Mouse (Mus musculus): ENCODE measurements around the gene Hist1h2bj.

Gene Hist1h2bj

DNA sequence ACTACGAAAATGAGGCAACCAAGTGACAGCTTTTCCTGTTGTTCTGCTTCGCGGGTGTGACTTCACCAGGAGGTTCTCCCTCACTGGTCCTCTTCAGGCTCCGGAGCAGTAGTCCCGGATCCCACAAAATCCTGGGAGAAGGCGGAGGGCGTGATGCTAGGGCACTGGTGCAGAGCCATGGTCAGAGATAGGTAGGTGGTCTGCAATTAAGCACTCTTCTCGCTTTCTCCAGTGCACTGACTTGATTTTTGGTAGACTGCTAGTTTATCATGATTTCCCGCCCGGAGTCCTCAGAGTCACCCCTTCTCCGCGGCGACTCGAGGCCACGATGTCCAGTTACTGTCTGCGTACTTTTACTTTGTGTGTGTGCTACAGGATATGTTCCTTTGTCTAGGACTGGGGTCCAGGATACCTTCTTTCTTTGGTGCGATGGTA lies 28.6 kb upstream of the Hist1h2bj start:
- no peak for DNase-seq (ENCODE audit: low read depth, low spot score)

DNA sequence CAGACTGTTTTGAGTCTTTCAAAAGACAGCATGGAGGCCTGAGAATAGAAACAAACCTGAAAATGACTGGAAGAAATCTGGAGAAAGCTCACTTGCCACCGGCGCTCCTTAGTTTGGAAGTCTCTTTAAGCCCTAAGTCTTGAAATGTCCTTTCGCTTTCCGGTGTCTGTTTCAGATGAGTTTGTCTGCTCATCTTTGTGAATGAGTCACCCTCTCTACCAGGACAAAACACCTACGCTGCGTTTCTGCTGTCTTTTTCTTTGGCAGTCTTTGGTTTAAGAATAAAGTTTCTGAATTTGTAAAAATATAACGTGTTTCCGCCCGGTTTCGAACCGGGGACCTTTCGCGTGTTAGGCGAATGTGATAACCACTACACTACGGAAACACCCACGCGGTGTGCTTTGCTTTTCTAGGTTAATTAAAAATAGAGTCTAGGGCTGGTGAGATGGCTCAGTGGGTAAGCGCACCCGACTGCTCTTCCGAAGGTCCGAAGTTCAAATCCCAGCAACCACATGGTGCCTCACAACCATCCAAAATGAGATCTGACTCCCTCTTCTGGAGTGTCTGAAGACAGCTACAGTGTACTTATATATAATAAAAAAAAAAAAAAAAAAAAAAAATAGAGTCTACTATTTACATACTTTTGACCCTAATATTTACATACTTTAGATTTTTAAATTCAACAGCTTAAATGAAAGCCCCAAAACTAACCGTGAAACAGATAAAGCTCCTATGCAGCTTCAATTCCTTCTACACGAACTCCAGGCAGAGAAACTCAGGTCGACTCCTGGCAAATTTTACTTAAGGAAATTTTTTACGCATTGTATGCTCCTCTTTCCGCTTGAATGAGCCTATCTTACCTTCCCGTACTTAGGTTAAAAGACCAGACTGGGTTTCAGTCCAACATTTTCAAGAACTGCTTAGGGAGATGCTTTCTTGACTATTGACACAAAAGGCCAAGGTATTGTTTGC lies 27.2 kb upstream of the Hist1h2bj start:
- no peak for DNase-seq (ENCODE audit: low read depth, low spot score)

DNA sequence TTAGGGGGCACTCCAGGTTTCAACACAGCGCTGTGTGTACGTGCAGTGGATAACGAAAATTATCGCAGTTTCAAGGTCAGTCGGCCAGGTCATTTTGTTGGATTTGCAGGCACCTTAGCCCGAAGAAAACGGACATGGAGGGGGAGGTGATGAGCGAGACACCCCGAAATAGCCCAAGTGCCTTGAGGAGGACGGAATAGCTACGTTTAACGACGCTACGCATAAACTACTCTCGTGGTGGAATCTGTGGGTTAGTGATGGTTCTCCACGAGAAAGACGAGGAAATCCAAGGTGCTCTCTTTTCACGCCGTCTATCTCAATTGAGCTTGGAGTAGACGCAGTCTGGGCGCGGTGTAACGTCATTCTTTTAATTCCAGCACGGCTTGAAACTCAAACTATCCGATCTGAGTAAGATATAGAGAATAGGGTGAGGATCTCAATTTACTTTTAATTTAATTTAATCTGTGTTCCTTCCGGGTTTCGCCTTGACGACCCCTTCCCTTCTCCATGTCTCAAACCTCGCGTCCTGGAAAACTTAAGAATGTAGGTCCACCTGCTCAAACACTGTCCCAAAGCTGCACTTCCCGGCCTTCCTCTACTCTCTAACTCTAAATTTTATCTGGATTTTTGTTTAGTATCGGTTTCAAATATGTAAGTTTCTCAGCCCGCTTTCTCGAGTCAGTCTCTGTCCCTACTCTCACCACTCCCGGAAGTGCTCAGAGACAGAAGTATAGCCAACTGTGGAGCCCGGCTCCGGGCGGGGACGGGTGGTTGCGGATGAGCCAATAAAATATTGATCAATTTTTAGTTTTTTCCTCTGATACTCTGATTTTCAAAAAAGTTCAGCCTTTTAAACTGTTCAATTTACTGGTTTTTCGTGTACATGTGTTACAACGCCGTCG lies 22.8 kb upstream of the Hist1h2bj start:
- no peak for DNase-seq (ENCODE audit: low read depth, low spot score)

DNA sequence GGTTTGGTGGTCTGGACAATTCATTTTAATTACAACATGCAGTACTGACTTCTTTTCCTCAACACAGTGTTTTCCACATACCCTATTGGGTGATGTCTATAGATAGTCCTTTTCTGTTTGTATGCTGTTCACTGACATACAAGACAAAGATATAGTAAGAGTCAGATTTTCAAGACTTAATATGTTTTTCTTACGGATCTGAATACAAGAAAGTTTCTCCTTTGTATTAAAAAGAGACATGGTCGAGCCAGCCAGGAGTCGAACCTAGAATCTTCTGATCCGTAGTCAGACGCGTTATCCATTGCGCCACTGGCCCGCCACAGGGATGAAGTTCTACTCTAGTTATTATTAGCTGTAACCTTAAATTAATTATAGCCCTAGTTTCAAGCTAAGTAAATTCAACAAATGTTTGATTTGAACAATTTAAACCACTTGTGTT lies 22.1 kb upstream of the Hist1h2bj start:
- no peak for DNase-seq (ENCODE audit: low read depth, low spot score)

DNA sequence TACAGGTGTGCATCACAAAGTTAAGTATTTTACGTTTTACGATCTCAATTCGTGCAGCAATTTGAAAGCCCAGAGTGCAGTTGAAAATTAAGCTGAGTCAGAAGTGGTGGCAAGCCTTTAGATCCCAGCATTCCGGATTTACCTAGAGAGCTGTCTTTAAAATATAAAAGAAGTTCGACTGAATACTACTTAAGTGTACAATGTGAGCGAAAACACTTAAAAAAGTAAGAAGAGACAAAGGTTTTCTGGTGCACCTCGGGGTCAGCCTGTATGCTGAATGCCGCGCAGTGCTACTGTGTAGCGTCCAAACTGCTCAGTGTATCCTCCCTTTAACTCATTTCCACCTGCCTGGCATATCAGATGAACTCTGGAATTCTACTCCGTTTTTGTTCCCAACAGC lies 21.4 kb upstream of the Hist1h2bj start:
- DNase-seq (ENCODE audit: low read depth, low spot score) = no peak

DNA sequence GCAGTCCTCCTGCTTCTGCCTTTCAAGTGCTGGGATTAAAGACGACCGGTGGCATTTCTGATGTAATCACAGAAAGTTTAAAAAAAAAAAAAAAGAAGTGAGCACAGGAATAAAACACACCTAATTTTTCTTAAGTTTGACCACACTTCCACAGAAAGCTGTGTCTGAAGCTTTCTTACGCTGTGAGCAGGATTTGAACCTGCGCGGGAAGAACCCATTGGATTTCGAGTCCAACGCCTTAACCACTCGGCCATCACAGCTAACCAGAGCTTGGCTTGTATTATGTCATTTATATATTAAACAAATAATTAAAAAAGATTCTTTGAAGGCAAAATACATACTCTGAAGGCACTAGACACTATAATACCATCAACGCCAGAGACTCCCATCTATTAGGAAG lies 20.8 kb upstream of the Hist1h2bj start:
- no peak for DNase-seq (ENCODE audit: low read depth, low spot score)

DNA sequence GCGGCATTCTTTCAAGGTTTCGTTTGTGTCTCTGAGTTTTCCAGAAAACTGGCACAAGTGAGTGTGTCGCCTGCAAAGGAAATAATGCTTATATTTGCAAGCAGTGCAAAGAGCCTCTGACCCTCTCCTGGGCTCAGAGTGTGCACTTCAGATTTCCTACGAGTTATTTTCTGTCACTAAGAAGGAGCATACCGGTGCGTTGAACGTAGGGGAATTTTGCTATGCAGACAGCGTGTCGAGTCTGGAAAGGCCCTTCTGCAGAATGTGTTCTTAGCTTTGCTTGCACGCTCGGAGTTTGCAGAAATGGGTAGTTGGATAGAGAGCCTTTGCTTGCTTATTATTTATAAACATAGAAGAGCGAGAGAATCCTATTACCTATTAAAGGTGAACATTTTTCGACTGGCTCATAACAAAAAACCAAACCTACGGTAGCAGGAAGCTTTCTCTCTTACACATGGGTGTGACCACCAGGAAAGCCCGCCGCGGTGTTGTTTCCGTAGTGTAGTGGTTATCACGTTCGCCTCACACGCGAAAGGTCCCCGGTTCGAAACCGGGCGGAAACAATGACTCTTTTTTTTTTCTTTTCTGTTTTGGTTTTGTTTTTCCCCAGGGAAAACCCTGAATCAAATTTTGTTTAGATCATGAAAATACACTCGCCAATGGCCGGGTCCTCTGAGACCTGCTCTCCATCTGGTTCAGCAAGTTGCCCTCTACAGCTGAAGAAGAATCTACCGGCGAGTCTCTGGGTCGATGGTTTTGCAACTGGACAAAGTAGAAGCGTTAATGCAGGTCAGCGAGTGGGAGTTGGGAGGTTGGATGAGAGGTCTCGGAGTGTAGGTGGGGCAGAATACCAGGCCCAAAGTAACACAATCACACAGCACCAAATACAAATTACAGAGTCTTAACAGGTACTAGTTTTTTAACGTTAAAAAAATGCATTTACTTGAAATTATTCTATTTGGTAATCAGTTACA lies 16.7 kb upstream of the Hist1h2bj start:
- DNase-seq (ENCODE audit: low read depth, low spot score) = no peak

DNA sequence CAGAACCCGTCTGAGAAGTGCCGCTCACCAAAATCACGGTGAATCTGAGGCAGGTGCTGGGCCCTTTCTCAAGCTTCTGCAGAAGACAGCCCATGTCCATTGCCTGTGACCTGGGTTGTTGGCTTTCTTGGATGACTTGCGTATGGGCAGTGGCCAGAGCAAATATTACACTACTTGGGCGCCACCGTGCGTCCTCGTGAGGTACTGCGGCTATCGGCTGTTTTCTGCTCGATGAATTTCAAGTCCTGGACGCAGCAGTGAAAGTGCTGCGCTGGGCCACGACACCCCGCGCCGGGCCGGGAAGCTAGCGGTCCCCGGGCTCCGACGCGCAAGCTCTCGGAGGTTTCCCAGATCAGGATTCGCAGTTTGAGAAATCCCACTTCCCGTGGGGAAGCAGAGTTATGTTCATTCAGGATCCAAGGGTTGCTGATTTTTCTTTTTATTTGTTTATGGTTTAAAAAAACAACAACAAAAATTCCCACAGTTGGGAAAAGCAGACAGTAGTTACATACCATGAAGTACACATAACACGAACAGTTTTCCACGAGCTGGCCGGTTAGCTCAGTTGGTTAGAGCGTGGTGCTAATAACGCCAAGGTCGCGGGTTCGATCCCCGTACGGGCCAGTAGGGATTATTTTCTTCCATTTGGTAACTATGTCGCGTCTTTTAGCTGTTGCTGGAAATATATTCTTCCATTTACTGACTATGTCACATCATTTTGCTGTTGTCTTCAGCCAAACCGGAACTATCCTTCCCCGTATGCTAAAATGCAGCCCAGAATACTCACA lies 14.1 kb upstream of the Hist1h2bj start:
- peak; percentile 77 for DNase-seq (ENCODE audit: low read depth, low spot score)

DNA sequence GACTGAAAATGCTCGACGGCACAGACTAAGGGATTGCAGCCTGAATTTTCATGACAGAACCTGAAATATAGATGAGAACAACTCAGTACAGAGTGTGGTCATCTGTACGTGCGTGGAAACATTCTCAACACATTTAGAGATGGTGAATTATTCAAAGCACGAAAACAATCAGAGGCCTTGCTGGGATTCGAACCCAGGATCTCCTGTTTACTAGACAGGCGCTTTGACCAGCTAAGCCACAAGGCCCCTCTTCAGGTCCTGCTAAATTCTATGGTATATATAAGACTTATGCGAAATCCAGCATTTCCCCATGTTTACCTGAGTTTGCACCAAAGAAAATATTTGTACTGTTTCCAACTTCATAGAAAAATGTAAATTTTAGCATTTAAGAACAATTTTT lies 13.1 kb upstream of the Hist1h2bj start:
- no peak for DNase-seq (ENCODE audit: low read depth, low spot score)

DNA sequence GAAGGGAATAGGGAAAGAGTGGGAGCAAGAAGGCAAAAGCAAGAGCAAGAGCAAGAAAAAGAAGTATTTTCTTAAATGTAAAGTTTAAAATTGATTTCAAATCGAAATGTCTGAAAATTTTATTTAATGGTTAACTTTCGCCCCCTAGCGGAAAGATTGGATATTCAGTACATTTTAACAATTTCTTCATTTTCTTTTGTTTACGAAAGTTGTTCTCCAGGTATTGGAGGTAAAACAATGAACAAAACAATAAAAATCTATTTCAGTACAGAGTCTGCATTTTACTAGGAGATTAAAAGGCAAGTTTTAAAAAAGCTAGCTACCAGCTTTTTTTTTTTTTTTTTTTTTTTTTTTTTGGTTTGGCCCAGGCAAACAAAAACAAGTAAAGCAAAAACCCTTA lies 12.5 kb upstream of the Hist1h2bj start:
- DNase-seq (ENCODE audit: low read depth, low spot score) = no peak

DNA sequence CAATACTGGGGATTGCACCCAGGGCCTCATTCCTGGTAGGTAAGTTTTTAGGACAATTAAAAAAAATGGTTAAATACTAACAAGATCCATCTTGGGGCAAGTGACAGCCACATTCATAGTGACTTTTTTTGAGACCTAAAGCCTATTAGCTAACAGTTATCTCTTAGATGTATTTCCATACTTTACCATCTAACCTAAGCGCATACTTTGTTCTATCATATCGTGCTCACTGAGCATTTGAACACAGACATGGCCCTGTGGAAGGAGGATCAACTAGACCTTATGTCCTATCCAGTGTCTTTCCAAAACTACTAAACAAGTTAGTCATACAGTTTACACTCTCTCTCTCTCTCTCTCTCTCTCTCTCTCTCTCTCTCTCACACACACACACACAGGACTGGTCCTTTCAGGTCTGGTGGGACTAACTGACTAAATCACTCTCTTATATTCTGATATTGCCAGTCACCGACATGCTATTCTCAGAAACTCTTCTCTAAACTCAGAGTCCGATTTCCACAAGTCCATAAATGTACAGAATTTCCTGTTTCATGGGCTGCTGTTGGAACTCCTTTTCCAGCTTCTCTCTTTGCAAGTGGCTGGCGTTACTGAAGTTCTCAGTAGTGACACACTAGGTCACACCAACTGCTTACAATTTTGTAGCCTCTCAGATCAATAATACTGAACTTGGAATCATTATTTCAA lies 9.1 kb upstream of the Hist1h2bj start:
- DNase-seq (ENCODE audit: low read depth, low spot score) = no peak

DNA sequence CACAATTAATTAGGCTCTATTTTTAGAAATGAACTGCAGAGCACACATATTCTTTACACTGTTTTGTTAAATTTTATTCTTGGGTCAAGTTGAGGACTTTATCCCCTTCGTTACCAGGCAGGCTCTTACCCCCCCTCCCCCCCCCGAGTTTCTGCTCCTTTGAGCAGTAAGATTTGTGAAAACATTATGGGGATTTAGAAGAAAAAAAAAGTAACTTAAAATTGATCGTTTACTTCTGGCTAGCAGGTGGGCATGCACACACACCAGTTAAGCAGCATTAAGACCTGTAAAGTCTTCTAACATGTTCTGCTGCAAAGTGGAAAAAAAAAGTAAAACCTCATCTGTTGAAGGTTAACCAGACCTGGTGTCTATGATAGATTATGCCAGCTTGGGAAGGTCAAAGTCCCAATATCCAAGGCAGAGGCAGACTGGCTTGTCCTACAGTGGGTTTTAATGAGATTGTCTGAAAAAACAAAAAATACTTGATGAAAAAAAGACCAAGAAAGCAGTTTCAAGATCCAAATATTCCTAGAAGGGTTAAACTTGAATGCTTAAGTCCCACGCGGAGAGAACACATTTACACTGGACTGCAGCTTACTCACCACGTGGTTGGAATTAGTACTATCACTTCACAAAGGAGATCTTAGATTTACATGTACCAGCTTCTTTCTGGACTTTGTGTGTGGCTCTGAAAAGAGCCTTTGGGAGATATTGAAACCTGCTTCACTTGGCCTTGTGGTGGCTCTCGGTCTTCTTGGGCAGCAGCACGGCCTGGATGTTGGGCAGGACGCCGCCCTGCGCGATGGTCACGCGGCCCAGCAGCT lies 8.4 kb upstream of the Hist1h2bj start:
- DNase-seq (ENCODE audit: low read depth, low spot score) = no peak

DNA sequence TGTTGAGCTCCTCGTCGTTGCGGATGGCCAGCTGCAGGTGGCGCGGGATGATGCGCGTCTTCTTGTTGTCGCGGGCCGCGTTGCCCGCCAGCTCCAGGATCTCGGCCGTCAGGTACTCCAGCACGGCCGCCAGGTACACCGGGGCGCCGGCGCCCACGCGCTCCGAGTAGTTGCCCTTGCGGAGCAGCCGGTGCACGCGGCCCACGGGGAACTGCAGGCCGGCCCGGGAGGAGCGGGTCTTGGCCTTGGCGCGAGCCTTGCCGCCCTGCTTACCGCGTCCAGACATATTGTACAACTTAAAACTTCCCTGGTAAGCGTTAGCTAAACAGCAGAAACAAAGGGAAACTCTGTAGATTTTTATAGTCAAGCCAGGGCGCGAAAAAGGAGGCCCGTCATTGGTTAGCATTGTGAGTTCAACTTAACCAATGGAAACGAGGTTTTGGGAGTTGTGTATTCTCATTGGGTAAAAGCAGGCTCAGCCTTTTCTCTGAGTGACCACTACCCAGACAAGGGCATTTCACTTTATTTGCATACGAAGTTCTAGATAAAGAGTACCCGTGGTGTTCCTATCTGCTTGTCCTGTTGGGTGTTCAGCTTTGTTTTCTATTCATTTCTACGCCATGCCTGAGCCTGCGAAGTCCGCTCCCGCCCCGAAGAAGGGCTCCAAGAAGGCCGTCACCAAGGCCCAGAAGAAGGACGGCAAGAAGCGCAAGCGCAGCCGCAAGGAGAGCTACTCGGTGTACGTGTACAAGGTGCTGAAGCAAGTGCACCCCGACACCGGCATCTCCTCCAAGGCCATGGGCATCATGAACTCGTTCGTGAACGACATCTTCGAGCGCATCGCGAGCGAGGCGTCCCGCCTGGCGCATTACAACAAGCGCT lies 7.5 kb upstream of the Hist1h2bj start, which contains the start of the genes Hist1h2ah and Hist1h2bk:
Gene Hist1h2ah (minus strand): TSS at position 302 of the 882 bp plus-strand sequence.
Gene Hist1h2bk (plus strand): TSS at position 604 of the 882 bp plus-strand sequence.
- peak; percentile 78 for DNase-seq (ENCODE audit: low read depth, low spot score)

DNA sequence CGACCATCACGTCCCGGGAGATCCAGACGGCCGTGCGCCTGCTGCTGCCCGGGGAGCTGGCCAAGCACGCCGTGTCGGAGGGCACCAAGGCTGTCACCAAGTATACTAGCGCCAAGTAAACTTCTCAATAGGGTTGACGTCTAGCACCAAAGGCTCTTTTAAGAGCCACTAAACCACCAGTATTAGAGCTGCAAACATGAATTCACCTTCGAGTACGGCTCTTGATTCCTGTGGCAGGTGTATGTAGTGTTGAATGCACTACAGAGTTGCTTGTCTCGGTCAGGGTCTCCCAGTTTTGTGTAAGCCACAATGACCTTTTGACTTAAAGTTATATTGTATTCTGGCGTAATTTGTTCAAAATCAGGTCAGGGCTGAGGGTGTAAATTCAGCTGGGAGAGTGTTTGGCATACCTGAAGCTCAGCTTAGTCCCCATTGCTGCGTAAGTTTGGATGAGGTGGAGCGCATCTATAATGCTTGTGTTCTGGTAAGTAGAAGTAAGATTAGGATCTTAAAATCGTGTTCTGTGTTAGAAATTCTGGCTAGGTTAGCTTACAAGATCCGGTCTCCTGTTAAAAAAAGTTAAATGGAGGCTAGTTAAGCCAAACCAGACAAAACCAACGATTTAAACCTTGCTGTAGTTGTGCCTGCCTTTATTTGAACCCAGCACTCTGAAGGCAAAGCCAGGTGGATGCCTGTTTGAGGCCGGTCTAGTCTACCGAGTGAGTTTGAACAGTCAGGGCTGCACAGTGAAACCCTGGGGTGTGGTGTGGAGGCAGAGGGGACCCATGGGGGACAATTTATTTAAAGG lies 6.7 kb upstream of the Hist1h2bj start:
- no peak for DNase-seq (ENCODE audit: low read depth, low spot score)

DNA sequence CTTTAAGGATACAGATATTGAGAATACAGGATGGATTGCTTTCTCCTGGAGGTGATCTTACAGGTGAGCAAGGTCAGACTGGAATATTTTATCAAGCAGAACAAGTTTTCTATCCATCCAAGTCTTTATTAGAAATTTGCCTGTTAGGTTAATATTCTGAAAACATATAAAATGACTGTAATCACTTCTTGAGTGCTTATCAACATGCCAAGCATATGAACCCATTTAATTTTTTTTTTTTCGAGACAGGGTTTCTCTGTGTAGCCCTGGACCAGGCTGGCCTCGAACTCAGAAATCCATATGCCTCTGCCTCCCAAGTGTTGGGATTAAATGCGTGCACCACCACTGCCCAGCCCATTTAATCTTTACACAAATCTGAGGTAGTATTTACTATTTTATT lies 6.0 kb upstream of the Hist1h2bj start:
- DNase-seq (ENCODE audit: low read depth, low spot score) = no peak

DNA sequence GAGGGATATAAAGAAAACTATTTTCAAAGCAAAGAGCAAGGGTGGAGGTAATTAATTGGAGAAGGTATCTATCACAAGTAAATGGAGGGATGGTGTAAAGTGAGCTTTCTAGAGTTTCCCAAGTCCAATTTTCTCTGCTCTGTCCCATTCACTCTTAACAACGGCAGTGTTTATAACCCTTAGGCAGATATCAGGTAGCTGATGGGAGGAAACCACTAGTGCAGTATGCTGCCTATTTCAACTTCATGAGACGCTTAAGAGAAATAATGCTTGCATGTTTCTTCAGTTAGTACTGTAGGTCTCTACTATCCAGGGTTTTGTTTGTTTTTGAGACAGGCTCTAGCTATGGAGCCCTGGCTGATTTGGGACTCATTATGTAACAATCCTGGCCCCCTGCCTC lies 5.6 kb upstream of the Hist1h2bj start:
- no peak for DNase-seq (ENCODE audit: low read depth, low spot score)

DNA sequence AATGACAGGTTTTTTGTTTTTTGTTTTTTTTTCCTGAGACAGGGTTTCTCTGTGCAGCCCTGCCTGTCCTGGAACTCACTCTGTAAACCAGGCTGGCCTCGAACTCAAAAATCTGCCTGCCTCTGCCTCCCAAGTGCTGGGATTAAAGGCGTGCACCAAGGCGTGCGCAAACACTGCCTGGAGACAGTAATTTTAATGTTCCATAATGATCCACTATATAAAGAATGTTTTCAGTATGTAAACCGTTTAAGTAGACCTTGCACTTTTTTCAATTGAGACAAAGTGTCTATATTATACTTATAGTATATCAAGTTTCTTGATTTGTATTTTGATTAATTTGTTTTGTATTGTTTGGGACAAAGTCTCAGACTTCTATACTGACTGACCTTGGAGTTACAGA lies 3.6 kb upstream of the Hist1h2bj start:
- no peak for DNase-seq (ENCODE audit: low read depth, low spot score)

Measured in retina, adult 2 months (tissue).